ENCODE assay signal across 8 mouse cellular contexts in the genomic region with DNA sequence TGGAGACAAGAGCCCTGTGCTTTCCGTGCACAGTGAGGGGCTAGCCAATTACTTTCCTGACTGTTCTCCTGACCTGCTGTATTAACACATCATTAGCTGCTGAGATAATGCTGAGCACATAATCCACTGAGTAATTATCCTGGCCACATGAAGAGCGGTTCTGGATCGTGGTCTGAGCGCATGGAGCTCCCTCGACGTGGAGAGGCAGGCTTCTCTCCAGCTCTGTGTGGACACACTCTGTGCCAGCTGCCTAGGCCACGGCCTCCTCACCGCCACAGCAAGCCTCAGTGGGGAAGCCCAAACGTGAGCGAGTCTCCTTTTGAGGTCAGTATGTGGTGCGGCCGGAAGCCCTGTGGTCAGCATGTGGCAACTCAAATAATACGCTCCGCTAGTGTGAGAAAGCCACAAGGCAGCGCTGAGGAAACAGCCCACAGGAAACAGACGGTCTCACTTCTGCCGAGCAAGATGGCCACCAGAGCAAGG.
A peak's percentile ranks its signal among the peaks of the same experiment; 100 is the strongest.
DNase-seq lines count a peak whose midpoint lies in the region; ATAC-seq lines count a peak whose summit lies in the region.

No protein-coding gene starts in this region.

- H3K36me3 ChIP-seq in midbrain, embryonic 10.5 days: no peaks in the 10 kb centered on the region
- H3K36me3 ChIP-seq in midbrain, embryonic 15.5 days (replicated peaks): no peaks in the 10 kb centered on the region
- no peaks in the 10 kb centered on the region for H3K36me3 ChIP-seq in forebrain, embryonic 16.5 days (ENCODE audit: control insufficient read depth, insufficient read depth)
- no peaks in the 10 kb centered on the region for H3K36me3 ChIP-seq in midbrain, embryonic 13.5 days

- H3K9me3 ChIP-seq in midbrain, embryonic 10.5 days (replicated peaks): no peaks in the 10 kb centered on the region
- no peaks in the 10 kb centered on the region for H3K9me3 ChIP-seq in midbrain, embryonic 15.5 days
- H3K9me3 ChIP-seq in forebrain, embryonic 16.5 days (ENCODE audit: control insufficient read depth, low read length): no peaks in the 10 kb centered on the region
- H3K9me3 ChIP-seq in midbrain, embryonic 13.5 days: no peaks in the 10 kb centered on the region

- DNase-seq in midbrain, embryonic 10.5 days (ENCODE audit: low spot score): peak; percentile 32
- DNase-seq in thymus, postnatal 10 days (ENCODE audit: low spot score in 2 of 2): peak; percentile 16 to 23
- no peak for DNase-seq in urinary bladder, postnatal 10 days (ENCODE audit: low spot score)
- DNase-seq in right cerebral cortex, postnatal 4 days: no peak
- DNase-seq in cerebellum, postnatal 25 days: no peak

- no peak overlapping the region for H3K4me2 ChIP-seq in midbrain, embryonic 15.5 days
- H3K4me2 ChIP-seq in forebrain, embryonic 16.5 days (ENCODE audit: low read length): no peak overlapping the region
- H3K4me2 ChIP-seq in midbrain, embryonic 13.5 days (replicated peaks): no peak overlapping the region

- peak overlapping the region; percentile 29; the same call in 1 of the 2 replicates for H3K27ac ChIP-seq in midbrain, embryonic 10.5 days (replicated peaks)
- no peak overlapping the region for H3K27ac ChIP-seq in midbrain, embryonic 15.5 days
- no peak overlapping the region for H3K27ac ChIP-seq in forebrain, embryonic 16.5 days (ENCODE audit: low read length)
- no peak overlapping the region for H3K27ac ChIP-seq in midbrain, embryonic 13.5 days

- H3K4me1 ChIP-seq in midbrain, embryonic 10.5 days: peaks cover 23% of the 10 kb centered on the region
- H3K4me1 ChIP-seq in midbrain, embryonic 15.5 days: peaks cover under 1% of the 10 kb centered on the region; the same call in 1 of the 2 replicates
- H3K4me1 ChIP-seq in forebrain, embryonic 16.5 days (replicated peaks; ENCODE audit: control insufficient read depth, insufficient read depth, low read length): peaks cover 4% of the 10 kb centered on the region
- peaks cover 16% of the 10 kb centered on the region for H3K4me1 ChIP-seq in midbrain, embryonic 13.5 days (replicated peaks)

- WGBS in midbrain, embryonic 10.5 days: 61% methylated on average over 17 of the region's 17 CpGs
- WGBS in midbrain, embryonic 15.5 days: 55% methylated on average over 17 of the region's 17 CpGs
- WGBS in forebrain, embryonic 16.5 days: 49% methylated on average over 17 of the region's 17 CpGs
- WGBS in midbrain, embryonic 13.5 days: 55% methylated on average over 17 of the region's 17 CpGs

- no peak overlapping the region for H3K4me3 ChIP-seq in midbrain, embryonic 10.5 days
- no peak overlapping the region for H3K4me3 ChIP-seq in midbrain, embryonic 15.5 days
- H3K4me3 ChIP-seq in forebrain, embryonic 16.5 days (replicated peaks; ENCODE audit: low read length): no peak overlapping the region
- H3K4me3 ChIP-seq in midbrain, embryonic 13.5 days (replicated peaks): no peak overlapping the region

- peaks cover 9% of the 10 kb centered on the region; the same call in 1 of the 2 replicates for H3K27me3 ChIP-seq in midbrain, embryonic 10.5 days (ENCODE audit: low read depth, poor library complexity, severe bottlenecking)
- H3K27me3 ChIP-seq in midbrain, embryonic 15.5 days (replicated peaks): no peaks in the 10 kb centered on the region
- no peaks in the 10 kb centered on the region for H3K27me3 ChIP-seq in forebrain, embryonic 16.5 days (replicated peaks; ENCODE audit: control insufficient read depth, insufficient read depth, low read length)
- no peaks in the 10 kb centered on the region for H3K27me3 ChIP-seq in midbrain, embryonic 13.5 days

- ATAC-seq in midbrain, embryonic 15.5 days (replicated peaks): no peak
- ATAC-seq in forebrain, embryonic 16.5 days: 0 out of 2 replicates have a peak, but pooled peaks have one; percentile 28
- peak; percentile 60; the same call in 1 of the 2 replicates for ATAC-seq in midbrain, embryonic 13.5 days

- H3K9ac ChIP-seq in midbrain, embryonic 15.5 days: no peak overlapping the region
- H3K9ac ChIP-seq in forebrain, embryonic 16.5 days (replicated peaks; ENCODE audit: low read depth, low read length): no peak overlapping the region
- no peak overlapping the region for H3K9ac ChIP-seq in midbrain, embryonic 13.5 days (replicated peaks)

Comparison
In these comparisons a context has a peak if more than half of its experiments do, and no peak if none do; other contexts are left out.
1. DNase-seq: peak in midbrain, embryonic 10.5 days (single experiment) and thymus, postnatal 10 days (2 of 2); none in urinary bladder, postnatal 10 days (single experiment), right cerebral cortex, postnatal 4 days (single experiment) and cerebellum, postnatal 25 days (0 of 2).